Mouse (Mus musculus) layer of hippocampus, postnatal 14 days (tissue): ENCODE results near the gene Pik3ap1. TPM values are rescaled to one million over a fixed set of nuclear protein-coding genes. Genes with fewer than 3 reads are reported as not detected.

Experiments used
- DNase-seq, 2 experiments: peaks; one replicate each; pipeline ENCODE4 v3.0.0; 2021 to 2022; ENCODE audit warnings: low spot score in 2 of 2, mixed read lengths in 1 of 2
- total RNA-seq, 2 experiments: library from RNA; stranded (reverse); gene quantifications; 2 replicates each; pipeline ENCODE4 v1.2.3; 2021

Pik3ap1 gene
- total RNA-seq, 2 experiments from 2014 or later, result 1.7 to 2.2 TPM

DNA sequence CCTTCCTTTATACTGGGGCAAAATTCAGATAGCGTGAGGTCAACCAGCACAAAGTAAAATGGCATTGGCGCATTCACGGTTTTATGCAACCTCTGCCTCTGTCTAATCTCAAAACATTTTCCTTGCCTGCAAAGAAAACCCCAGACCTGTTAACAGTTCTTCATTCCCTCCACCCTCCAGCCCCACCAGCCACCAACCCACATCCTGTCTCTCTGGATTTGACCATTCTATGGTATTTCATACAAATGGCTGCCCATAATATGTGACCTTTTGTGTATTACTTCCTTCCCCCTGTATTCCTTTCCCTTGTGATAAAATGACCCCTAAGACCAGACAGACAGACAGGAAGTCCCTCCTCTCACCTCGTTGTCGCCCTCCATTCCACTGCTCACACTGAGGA is 102.2 kb downstream of the Pik3ap1 start:
- DNase-seq, result no peak

DNA sequence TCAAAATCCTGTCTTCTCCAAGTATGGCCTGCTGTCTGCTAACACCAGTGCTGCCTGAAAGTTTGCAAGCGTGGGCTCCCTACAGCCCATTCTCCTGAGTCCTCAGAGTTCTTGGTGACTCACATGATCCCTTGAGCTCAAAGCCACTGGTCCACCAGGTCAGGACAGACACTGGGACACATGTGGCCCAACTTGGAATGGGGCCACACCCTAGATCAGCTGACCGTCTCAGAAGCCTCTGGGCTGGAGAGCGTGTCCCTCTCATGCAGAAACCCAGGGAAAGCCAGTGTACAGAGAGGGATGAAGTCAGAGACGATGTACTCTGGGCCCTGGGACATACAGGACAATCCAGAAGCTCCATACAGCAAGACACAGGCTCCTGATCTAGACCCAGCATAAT is 102.7 kb downstream of the Pik3ap1 start:
- DNase-seq, result no peak

DNA sequence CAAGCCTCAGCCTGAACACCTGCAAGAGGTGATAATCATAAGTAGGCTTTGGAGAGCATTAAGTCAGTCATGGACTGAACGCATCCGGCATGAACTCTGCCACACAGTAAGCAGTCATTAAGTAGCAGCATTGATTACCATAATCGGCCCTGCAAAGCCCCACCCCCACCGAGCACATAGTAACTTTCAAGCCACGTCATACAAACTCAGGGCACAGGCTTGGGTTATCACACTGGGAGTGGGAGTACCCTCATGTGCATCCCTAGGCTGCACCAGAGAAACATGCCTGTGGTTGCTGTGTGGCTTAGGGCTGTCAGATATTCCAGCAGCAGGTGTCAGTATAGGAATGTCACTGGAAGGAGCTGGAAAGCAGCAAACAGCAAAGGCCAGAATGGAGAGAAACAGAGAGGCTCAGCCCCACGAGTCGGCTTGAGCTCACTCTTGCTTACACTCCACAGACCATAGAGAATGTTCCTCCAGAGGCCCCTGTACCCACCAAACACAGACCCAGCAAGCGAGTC is 105.1 kb downstream of the Pik3ap1 start:
- no peak for DNase-seq

DNA sequence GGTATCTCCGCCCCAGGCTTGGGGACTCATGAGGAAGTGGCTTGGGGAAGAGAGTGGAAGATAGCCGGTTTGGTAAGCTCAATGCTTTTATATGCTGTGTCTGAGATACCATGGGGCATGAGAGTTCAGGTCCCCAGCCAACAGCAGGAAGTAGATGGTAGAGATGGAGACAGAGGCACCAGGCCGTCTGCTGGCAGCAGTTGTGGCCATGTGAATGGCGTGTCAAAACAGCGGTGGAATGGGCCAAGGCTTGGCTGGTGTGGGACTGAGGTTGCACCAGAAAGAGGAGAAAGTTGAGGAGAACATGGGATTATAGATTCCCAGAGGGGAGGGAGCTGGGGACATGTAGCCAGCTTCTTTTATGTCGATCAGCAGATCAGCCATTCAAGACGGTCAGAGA is 106.3 kb downstream of the Pik3ap1 start:
- no peak for DNase-seq

DNA sequence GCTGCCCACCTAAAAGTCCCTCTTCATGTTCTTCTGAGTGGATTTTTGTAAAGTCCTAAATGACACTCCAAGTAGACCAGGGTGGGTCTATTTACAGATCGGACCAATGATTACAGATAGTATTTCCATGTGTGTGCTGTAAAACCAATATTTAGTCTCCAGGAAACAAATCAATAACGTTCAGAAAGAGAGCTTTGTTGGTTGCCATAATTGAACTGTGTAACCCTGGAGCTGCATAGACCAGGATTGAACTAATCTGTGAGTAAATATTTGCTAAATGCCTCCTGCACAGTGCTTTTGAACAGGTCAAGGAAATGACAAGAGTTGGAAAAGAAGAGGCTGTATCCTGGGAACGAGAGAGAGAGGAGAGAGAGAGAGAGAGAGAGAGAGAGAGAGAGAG is 109.3 kb downstream of the Pik3ap1 start:
- DNase-seq, result no peak

DNA sequence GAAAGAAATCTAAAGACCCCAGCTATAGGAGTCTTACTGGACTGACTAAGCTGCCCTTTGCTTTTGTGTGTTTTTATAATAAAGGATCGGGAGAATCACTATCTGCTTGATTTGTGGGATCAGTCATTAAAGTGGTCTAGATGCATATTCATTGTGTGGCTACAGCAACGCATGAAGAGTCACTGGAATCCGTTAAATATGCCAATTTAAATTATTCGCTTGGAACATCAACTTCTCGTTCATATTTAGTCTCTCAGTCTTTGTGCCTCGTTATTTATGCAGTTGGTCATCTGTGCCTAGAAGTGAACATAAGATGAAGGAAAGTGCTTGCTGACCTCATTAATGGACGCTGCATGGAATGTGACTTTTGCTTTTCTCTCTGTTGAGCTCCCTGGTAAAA is 114.0 kb downstream of the Pik3ap1 start:
- no peak for DNase-seq

DNA sequence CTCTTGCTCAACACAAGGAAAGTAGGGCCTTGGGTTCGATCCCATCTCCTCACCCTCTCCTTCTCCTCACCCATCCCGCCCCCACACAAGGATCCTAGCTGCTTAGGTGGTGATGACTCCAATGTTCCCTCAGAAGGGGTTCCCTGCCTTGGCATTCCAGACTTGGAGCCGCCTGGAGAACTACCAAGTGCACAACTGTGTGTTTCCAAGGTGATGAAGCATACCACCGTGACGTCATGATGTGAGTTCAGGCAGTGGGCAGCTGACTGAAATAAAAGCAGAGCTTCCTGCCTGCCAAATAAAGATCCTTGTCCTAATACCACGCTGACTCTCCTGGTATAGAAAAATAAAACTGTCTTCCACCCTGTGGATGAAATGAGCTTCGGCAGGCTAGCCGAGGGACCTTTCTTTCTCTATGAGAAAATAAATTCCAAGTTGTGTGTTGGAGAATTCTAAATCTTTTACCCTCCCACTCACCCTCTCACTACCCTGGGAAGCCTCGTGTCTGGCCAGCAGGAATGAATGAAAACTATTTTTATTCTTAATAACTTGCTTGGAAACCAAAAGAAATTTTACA is 114.7 kb downstream of the Pik3ap1 start:
- DNase-seq, result peak; percentile 5 to 40

DNA sequence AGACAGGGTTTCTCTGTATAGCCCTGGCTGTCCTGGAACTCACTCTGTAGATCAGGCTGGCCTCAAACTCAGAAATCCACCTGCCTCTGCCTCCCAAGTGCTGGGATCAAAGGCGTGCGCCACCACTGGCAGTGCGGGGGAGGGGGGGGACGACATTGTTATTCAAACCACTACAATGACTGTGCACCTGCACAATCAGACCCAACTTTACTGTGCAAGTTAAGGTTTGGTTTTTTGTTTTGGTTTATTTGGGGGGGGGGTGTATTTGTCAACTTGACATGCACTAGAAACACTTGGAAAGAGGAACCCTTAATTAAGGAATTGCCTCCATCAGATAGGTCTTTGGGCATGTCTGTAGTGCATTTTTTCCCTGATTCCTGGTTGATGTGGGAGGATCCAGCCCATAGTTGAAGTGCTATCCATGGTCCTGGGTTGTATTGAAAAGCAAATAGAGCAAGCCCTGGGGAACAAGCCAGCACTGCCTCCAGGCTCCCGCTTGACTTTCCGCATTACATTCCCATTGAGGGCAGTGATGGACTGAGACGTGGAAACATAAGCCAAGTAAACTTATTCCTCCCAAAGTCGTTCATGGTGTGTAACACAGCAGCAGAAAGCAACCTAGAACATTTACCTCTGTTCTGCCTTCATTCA is 118.5 kb downstream of the Pik3ap1 start:
- DNase-seq, result no peak

DNA sequence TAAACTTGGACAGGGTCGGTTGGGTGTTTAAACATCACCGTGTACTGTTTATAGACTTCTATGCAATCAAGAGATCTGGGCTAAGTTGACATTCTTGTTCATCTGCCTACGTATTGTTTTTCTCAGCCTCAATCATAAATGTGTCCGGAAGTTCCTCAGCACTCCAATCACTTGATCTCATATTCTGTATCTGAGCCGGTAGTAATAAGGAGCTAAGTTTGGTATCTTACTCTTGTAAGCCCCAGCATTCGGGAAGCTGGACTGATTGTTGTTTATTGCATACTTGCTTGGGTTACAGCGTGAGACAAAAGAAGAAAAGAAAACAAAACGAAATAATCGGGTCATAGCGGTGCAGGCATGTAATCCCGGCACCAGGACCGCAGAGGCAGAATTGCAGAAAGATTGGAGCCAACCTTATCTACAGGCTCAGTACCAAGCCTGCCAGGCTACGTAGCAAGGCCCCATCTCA is 120.5 kb downstream of the Pik3ap1 start:
- DNase-seq, result no peak

DNA sequence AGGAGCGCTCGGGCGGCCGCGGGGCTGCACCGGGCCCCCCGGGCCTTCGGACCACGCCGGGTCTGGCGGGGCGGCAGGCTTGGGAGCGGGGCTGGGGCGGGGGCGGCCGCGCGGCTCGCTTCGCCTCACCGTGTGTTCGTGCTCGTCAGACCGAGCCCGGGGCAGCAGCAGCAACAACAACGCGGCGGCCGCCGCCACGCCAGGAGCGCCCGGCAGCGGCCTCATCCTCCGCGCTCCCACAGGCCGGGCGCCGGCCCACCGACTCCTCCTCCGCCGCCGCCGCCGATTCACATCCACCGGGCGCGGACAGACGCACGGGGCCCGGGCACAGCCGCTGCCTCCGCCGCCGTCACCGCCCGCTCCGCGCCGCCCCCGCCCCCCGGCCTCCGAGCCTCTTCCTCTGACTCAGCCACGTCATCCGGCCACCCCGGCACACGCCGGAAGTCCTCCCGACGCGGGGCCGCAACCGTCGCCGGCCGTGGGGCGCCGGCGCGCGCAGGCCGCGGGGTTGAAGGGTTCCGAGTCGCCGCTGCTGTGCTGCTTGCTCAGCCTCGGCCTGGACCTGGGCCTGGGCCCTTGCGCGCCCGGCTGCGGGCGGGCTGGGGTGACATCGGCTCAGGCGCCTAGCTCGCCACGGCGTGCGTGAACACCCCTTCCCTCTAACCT is 121.1 kb downstream of the Pik3ap1 start, which contains the start of gene Tm9sf3:
Tm9sf3 (minus strand) TSS at position 368 of the 666 bp plus-strand sequence.
- DNase-seq, result peak; percentile 84 to 89

DNA sequence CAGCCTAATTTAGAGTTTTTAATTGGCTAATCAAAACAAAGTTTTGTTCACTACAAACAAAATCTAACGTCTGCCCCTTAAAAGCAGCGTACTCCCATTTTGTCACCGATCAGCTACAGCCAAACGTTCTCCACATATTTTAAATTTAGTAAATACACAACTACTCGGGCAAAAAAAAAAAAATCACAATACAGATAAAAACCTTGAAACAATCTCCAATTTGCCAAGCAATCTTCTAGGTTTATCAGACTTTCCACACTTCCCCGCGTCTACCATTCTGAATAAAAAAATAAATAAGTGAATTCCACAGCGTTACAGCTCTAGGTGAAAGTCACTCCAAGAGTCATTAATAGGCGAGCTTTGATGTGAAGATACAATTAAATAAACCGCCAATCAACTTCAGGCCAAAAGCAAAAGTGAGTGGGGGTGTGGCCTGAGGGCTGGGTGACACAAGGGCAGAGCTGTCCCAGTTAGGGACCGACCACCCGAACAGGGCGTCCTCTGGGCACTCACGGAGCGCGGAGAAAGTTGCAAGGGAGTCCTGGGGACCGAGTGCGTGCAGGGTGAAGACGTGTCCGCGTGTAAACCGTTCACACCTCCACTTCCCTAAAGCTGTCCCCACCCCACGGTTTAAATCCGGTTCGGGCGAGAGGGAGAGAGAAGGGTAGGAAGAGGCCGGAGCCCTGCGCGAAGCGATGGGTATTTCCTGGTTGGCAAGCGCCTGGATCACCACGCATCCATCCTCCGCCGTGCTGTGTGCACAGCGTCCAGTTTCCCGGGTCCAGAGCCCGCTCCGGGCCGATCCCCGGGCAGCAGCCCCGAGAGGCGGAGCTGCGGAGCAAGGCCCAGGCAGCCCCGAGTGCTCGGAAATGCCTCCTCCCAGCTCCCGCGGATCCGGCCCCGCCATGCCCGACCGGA is 121.9 kb downstream of the Pik3ap1 start:
- DNase-seq, result peak; percentile 51 to 64

DNA sequence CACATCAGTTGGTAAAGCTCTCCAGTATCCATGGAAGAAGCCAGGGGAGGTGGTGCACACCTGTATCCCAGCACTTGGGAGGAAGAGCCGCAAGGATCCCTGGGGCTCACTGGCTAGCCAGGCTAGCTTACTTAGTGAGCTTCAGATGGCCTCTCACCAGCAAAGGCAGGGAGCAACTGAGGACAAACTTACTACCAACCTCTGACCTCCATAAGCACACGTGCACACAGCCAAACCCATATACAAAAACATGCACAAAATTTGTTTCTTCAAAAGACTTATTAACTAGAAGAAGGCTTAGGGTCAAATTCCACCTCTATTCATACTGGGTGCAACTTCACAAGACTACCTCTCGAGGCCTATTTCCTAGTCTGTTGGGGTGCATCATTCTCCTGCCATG is 124.2 kb downstream of the Pik3ap1 start:
- DNase-seq, result no peak

DNA sequence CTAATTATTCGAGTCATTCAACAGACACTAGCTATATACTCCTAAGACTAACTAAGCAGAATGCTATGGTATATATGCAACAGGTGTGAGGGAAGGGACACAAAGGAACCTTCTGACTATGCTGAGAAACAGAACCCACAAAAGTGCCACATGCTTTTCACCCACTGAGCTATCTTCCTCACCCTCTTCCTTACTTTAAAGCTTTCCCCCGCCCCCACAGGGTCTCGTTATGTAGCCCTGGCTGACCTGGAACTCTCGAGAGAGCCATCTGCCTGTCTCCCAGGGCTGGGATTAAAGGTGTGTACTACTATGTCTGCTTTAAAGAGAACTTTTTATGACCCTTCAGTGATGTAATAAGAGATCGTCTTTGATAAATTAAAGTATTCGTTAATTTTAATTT is 125.6 kb downstream of the Pik3ap1 start:
- no peak for DNase-seq

DNA sequence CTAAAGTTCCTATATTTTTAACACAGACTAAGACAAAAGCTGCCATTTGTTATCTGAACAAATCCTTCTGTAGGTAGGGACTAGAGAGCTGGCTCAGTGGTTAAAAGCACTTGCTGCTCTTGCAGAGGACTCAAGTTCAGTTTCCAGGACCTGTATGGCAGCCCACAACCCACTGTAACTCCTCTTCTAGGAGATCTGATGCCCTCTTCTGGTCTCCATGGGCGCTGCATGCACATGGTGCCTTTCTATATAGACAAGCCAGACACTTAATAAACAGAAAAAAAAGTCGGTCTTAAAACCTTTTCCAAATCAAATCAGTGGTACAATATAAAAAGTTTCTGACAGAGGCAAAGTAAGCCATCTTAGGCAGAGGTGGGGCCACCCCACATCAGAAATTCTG is 126.2 kb downstream of the Pik3ap1 start:
- DNase-seq, result peak in 1 of 2 experiments; percentile 21

DNA sequence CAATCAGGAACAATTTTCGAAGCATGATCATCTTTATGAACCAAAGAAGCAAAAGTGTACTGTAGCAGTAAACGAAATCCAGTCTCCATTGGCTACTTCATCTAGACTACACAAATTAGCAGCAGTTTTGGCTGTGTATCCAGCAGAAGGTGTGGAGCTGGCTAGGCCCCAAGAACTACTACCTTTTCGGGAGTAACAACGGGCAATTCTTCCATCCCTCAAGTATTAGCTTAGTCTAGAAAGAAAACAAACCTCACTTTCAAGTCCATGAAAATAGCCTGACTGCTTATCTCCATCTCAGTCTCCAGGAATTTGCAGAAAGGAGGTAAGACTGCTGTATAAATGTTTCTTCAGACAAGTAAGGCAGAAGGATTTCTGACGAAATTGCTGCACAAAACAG is 130.3 kb downstream of the Pik3ap1 start:
- DNase-seq, result no peak

DNA sequence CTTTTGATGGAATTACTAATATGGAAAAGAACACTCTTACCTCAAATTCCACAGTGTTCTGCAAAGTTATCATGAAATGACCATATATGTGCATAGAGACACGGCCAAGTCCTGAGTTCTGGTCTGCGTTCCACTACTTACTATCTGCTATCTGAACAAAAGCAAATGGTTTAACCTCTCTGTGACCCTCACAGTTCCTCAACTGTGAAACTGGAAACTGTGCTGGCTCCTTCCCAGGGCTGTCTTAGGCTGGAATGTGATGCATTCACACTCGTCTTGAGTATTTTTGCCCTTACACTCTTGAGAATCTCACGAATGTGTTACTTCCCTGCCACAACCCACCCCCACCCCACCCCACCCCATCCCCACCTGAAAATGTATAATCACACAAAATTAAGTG is 135.9 kb downstream of the Pik3ap1 start:
- DNase-seq, result no peak

DNA sequence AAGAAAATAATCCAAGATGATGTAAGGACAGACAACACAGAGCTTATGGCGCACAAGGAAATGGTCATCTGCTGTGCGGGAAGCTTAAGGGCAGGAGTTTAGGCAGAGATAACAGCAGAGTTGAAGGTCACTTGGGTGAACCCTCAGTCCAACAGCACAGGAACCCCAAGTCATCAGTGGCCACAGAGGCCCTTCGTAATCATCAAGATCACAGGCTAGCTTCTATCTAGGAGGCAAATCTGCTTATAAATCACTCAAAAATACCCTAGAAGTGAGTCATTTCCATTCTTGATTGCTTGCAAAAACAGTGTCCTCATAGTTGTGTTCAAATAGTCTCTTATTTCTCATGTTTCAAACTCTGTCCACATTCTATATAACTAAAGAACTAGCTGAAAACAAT is 136.6 kb downstream of the Pik3ap1 start:
- no peak for DNase-seq

DNA sequence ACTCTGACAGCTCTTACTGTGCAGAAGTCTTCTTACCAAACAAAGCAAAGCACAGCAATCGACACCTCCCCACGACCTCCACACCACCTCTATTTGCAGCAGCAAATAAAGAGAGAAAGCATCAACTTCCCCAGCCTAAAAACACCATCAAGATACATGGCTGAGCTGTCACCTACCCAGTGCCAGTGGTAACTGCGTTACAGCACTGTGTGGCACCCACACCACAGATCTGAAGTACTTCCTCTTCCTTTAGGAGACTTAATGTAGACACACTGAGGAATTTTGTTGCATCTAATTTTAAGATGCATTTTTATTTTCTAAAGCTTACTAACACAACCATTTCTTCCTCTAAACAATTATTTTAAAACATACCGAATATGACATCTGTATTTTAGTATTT is 138.6 kb downstream of the Pik3ap1 start:
- no peak for DNase-seq

DNA sequence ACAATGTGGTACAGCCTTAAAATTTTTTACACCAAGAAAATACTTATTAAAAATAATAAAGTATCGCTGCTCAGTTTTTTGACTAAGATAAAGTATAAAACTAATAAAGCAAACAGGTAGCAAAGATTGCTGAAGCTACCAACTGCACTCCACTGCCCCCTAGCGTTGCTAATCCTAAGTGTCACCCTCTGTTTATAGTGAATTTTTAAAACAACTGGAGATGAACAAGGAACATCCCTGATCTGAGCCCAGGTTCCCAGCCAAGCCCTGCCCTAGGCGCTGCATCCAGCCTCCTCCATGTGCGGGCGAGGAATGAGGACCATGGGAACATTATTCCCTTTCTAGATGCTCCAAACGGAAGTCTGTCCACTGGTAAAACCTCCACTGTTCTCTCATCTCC is 140.3 kb downstream of the Pik3ap1 start:
- DNase-seq, result peak; percentile 21 to 58

DNA sequence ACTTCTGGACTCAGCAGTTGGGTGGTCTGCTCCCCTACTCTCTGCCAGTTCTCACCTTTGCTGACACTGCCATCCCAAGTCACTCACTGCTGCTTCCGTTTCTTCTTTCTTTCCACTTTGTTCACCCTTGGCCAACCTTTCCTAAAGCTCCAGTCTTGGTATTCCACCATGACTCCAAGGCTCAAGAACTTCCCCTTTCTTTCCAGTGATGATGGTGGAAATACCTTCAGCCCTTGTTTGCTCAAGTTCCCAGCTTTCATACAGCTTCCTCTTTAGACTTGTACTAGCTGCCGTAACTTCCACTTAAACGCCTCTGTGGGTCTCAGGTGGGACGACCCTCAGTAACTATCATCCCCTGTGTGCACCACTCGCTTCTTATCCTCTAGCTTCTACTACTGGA is 142.9 kb downstream of the Pik3ap1 start:
- no peak for DNase-seq

DNA sequence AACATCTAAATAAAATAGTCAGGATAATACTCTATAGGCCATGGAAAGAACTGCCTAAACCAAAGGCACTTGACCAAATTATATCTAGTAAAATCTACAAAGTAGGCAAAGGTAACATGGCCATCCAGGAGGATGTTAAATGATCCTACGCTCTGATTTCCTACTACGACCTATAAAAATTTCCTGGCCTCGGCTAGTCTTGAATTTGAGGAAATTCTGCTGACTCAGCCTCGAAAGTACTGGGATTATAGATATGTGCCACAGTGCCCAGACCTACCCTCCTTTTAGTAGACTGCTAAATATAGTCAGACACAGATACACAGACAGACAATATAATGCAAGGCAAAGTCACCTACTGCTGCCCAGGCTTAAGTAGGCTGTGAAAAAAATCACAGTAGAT is 151.2 kb downstream of the Pik3ap1 start:
- DNase-seq, result no peak
